Mouse (Mus musculus): ENCODE results near the gene Cenpv. TPM values are rescaled to one million over a fixed set of nuclear protein-coding genes. Genes with fewer than 3 reads are reported as not detected.

Cenpv gene
- polyA plus RNA-seq, 1 experiment from 2014 or later: 18.9 TPM

DNA sequence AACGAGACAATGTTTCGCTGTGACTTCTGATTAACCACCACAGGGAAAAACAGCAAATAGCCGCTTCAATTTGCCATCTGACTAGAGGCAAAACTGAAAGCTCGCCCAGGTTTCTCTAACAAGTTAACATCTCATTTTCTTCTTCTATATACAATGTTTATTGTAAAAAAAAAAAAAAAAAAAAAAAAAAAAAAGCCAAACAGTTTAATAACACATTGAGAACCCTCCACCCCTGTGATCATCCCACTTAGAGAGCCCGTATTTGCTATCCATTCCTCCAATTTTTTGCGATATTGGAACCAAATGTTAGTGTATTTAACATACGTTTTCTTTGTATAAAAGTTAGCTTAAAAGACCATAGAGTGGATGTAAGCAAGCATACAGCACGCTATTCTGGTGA, 2.0 kb downstream of the Cenpv start:
- Histone ChIP-seq H3K4me2 (no peak overlapping the region), H3K4me1 (ENCODE audit: insufficient read depth) (no peaks in the 10 kb centered on the region)
- WGBS: 82% methylated on average over 8 of the region's 8 CpGs

DNA sequence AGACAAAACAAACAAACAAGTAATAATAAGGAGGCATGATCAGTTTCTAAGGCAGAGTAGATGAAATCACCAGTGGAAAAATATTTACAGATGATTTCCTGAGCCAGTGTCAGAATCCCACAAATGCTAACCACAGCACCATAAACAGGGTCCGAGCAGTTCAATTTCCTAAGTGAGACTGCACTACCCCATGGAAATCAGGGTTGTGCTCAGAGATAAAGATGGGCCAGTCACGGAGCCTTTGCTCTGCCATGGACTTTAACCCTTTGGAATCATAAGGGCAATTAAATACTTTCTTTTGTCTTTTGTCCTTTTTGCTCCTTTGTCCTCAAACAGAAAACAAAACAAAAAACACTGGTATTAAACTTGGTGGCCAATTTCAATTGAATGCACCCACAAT, 16.8 kb downstream of the Cenpv start:
- H3K27ac ChIP-seq (ENCODE audit: low read depth): no peak overlapping the region
- no peaks in the 10 kb centered on the region for H3K27me3 ChIP-seq (ENCODE audit: insufficient read depth, low read length)
- no peaks in the 10 kb centered on the region for H3K4me1 ChIP-seq (ENCODE audit: insufficient read depth)
- H3K9me3 ChIP-seq (ENCODE audit: low read depth, low read length): no peaks in the 10 kb centered on the region
- DNase-seq: no peak
- no peak overlapping the region for H3K4me3 ChIP-seq (ENCODE audit: low read depth, low read length)
- 45% methylated on average over 2 of the region's 2 CpGs for WGBS
- ATAC-seq (ENCODE audit: insufficient read depth): no peak
- H3K36me3 ChIP-seq (ENCODE audit: insufficient read depth): no peaks in the 10 kb centered on the region
- H3K9ac ChIP-seq: no peak overlapping the region
- no peak overlapping the region for H3K4me2 ChIP-seq
- no peak for TF ChIP-seq CTCF (IDR thresholded peaks at IDR 0.05; ENCODE audit: low read depth)

More for the DNA sequence above, 2.0 kb downstream of the Cenpv start:
- Histone ChIP-seq H3K9me3 (ENCODE audit: low read depth, low read length) (no peaks in the 10 kb centered on the region), H3K9ac (no peak overlapping the region), H3K36me3 (ENCODE audit: insufficient read depth) (no peaks in the 10 kb centered on the region), H3K27me3 (ENCODE audit: insufficient read depth, low read length) (peaks cover 19% of the 10 kb centered on the region; the same call in 1 of the 2 replicates), H3K4me3 (ENCODE audit: low read depth, low read length) (no peak overlapping the region), H3K27ac (ENCODE audit: low read depth) (no peak overlapping the region)
- no peak for TF ChIP-seq CTCF (IDR thresholded peaks at IDR 0.05; ENCODE audit: low read depth)
- DNase-seq (no peak), ATAC-seq (ENCODE audit: insufficient read depth) (no peak)

DNA sequence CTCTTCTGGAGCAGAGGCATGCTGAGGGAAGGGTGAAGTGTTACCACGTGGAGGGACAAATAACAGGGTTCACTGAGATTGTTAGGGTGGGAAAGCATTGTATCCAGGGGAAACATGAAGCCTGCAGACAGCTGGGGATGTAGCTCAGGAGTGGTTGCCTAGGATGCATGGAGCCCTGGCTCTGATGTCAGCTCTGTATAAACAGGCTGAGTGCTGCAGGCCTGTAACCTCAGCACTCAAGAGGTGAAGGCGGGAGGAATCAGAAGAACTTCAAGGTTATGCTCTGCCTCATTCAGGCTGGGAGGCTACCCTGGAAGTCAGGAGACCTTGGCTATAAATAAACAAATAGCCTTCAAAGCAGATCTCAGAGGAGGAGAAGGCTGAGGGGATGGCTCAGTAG, 20.1 kb downstream of the Cenpv start:
- no peaks in the 10 kb centered on the region for H3K4me1 ChIP-seq (ENCODE audit: insufficient read depth)
- ATAC-seq (ENCODE audit: insufficient read depth): no peak
- 17% methylated on average over 2 of the region's 2 CpGs for WGBS
- no peaks in the 10 kb centered on the region for H3K9me3 ChIP-seq (ENCODE audit: low read depth, low read length)
- no peaks in the 10 kb centered on the region for H3K36me3 ChIP-seq (ENCODE audit: insufficient read depth)
- H3K27ac ChIP-seq (ENCODE audit: low read depth): no peak overlapping the region
- H3K27me3 ChIP-seq (ENCODE audit: insufficient read depth, low read length): no peaks in the 10 kb centered on the region
- no peak for TF ChIP-seq CTCF (IDR thresholded peaks at IDR 0.05; ENCODE audit: low read depth)
- no peak overlapping the region for H3K4me2 ChIP-seq
- no peak for DNase-seq
- H3K9ac ChIP-seq: no peak overlapping the region
- no peak overlapping the region for H3K4me3 ChIP-seq (ENCODE audit: low read depth, low read length)

DNA sequence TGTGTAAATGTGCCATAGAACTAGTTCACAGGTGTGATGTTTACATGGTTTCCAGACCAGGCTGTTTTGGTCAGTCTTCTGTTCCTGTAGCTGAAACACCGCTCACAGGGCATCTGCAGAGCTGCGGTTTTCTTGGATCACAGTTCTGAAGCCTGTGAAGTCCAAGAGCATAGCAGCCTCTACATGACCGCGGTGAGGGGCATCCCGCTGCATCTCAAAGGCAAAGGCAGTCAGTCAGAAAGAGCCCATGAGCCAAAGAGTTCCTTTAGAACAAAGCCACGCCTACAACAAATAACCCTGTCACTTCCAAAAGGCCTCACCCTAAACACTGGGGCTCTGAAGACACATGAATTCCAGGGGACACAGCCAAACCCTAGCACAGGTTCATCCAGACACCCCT, 25.8 kb downstream of the Cenpv start:
- 78% methylated on average over 6 of the region's 6 CpGs for WGBS
- no peak overlapping the region for H3K4me3 ChIP-seq (ENCODE audit: low read depth, low read length)
- no peak for ATAC-seq (ENCODE audit: insufficient read depth)

DNA sequence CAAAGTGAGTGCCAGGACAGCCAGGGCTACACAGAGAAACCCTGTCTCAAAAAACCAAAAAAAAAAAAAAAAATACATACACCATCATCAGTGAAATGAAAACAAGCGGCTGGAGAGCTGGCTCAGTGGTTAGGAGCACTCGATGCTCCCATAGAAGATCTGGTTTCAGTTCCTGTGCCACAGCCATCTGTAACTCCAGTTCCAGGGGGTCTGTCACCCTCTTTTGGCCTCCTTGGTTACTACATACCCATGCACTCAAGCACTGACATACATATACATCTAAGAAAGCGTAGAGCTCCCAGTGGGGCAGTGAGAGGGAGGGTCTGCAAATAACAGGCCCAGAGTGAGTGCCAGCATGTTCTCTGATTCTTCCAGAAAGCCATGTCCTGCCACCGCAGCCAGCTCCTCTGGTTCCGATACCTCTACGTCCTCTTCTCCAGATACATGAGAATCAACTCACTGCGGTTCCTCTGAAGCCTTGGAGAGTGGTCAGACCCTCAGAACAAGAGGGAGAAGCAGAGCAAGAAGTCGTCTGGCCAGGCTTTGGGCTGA, 26.5 kb downstream of the Cenpv start:
- DNase-seq (no peak), ATAC-seq (ENCODE audit: insufficient read depth) (no peak)
- WGBS: 80% methylated on average over 8 of the region's 8 CpGs
- no peak for TF ChIP-seq CTCF (IDR thresholded peaks at IDR 0.05; ENCODE audit: low read depth)
- H3K9me3 ChIP-seq (ENCODE audit: low read depth, low read length): no peaks in the 10 kb centered on the region
- H3K27ac ChIP-seq (ENCODE audit: low read depth): no peak overlapping the region
- H3K4me2 ChIP-seq: no peak overlapping the region
- H3K4me3 ChIP-seq (ENCODE audit: low read depth, low read length): no peak overlapping the region
- H3K27me3 ChIP-seq (ENCODE audit: insufficient read depth, low read length): no peaks in the 10 kb centered on the region
- no peaks in the 10 kb centered on the region for H3K4me1 ChIP-seq (ENCODE audit: insufficient read depth)
- H3K36me3 ChIP-seq (ENCODE audit: insufficient read depth): no peaks in the 10 kb centered on the region
- H3K9ac ChIP-seq: no peak overlapping the region

More for the DNA sequence above, 25.8 kb downstream of the Cenpv start:
- no peak overlapping the region for H3K9ac ChIP-seq
- TF ChIP-seq CTCF (IDR thresholded peaks at IDR 0.05; ENCODE audit: low read depth): no peak
- no peaks in the 10 kb centered on the region for H3K9me3 ChIP-seq (ENCODE audit: low read depth, low read length)
- H3K36me3 ChIP-seq (ENCODE audit: insufficient read depth): no peaks in the 10 kb centered on the region
- DNase-seq: no peak
- no peak overlapping the region for H3K27ac ChIP-seq (ENCODE audit: low read depth)
- no peak overlapping the region for H3K4me2 ChIP-seq
- H3K27me3 ChIP-seq (ENCODE audit: insufficient read depth, low read length): no peaks in the 10 kb centered on the region
- H3K4me1 ChIP-seq (ENCODE audit: insufficient read depth): no peaks in the 10 kb centered on the region

DNA sequence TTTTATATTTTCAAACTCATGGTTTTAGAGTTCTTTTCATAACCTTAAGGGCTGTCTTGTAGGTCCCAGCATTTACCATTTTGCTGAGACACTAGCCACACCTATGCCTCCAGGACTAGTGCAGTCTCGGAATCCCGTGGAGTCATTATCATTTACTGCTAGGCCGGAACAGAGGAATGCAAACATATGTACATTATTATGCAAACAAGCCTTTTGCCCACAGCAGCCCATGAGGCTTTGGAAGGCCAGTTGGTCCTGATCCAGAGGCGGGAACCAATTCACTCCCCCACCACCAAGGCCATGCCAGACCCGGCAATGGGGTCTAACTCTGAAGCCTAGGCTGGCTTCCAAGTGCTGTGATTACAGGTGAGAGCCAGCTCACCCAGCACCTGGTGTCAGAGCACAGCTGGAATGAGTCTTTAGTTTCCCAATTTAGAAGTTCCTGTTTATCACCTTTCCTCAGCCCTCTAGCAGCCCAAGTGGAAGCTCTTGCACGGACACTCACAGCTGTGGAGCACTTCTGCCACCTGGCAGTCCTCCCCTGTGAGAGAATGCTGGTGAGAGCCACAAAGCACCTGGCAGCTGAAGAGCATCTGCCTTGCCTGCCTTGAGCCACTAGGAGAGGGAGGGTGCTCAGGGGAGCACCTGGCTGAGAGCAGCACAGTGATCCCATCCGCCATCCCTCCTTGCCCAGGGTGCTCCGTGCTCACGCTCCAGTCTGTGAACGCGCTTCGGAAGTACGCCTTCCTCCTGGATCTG, 27.4 kb downstream of the Cenpv start:
- H3K9me3 ChIP-seq (ENCODE audit: low read depth, low read length): no peaks in the 10 kb centered on the region
- ATAC-seq (ENCODE audit: insufficient read depth): no peak
- no peak overlapping the region for H3K27ac ChIP-seq (ENCODE audit: low read depth)
- no peak overlapping the region for H3K9ac ChIP-seq
- no peaks in the 10 kb centered on the region for H3K27me3 ChIP-seq (ENCODE audit: insufficient read depth, low read length)
- DNase-seq: no peak
- 81% methylated on average over 13 of the region's 13 CpGs for WGBS
- H3K4me1 ChIP-seq (ENCODE audit: insufficient read depth): no peaks in the 10 kb centered on the region
- no peaks in the 10 kb centered on the region for H3K36me3 ChIP-seq (ENCODE audit: insufficient read depth)
- H3K4me3 ChIP-seq (ENCODE audit: low read depth, low read length): no peak overlapping the region
- TF ChIP-seq CTCF (IDR thresholded peaks at IDR 0.05; ENCODE audit: low read depth): no peak
- no peak overlapping the region for H3K4me2 ChIP-seq

DNA sequence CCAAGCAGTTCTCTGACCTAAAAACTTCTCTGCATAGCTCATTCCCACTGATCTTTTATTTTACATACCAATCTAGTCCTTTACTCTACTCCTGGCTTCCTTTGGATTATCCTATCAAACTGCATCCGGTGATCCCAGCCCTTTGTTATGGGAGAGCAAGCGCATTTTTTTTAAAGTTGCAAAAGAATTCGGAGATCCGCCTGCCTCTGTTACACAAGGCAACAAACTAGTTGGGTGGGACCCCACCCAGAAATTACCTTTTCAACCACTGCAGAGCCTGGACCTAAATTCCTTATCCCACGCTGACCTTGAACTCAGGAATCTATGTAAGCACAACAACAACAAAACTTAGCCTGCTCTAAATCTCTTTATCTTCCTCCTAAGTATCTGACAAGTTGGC, 28.1 kb downstream of the Cenpv start:
- 85% methylated on average over 5 of the region's 5 CpGs for WGBS

More for the DNA sequence above, 28.1 kb downstream of the Cenpv start:
- Histone ChIP-seq H3K4me1 (ENCODE audit: insufficient read depth) (no peaks in the 10 kb centered on the region), H3K4me3 (ENCODE audit: low read depth, low read length) (no peak overlapping the region), H3K36me3 (ENCODE audit: insufficient read depth) (no peaks in the 10 kb centered on the region), H3K27me3 (ENCODE audit: insufficient read depth, low read length) (no peaks in the 10 kb centered on the region), H3K9ac (no peak overlapping the region), H3K4me2 (no peak overlapping the region), H3K9me3 (ENCODE audit: low read depth, low read length) (no peaks in the 10 kb centered on the region), H3K27ac (ENCODE audit: low read depth) (no peak overlapping the region)
- no peak for TF ChIP-seq CTCF (IDR thresholded peaks at IDR 0.05; ENCODE audit: low read depth)
- no peak for ATAC-seq (ENCODE audit: insufficient read depth)
- no peak for DNase-seq

Measured in lung, embryonic 14.5 days (tissue).